Mouse (Mus musculus) lung, postnatal 4 days (tissue): ENCODE data around the gene Gdf5.
A peak's percentile ranks its signal among the peaks of the same experiment; 100 is the strongest.

Experiments used
- DNase-seq, 2 experiments: peaks; one replicate each; pipeline ENCODE4 v3.0.0; 2021

The Gdf5 gene

GRCm38 (mm10) chr2:155945124-155945523 lies at the start of gene Gdf5:
Gene Gdf5 (minus strand): TSS chr2:155945367.
- peak; percentile 46 to 69 for DNase-seq

GRCm38 (mm10) chr2:155991863-155992321 lies 46.7 kb upstream of the Gdf5 start:
- DNase-seq = peak; percentile 70 to 87

- no peak for DNase-seq
These were observed 46.0 kb upstream of the Gdf5 start for GRCm38 (mm10) chr2:155991151-155991550.

GRCm38 (mm10) chr2:155989085-155989484 lies 43.9 kb upstream of the Gdf5 start:
- DNase-seq = no peak

GRCm38 (mm10) chr2:155987131-155987530 lies 42.0 kb upstream of the Gdf5 start:
- no peak for DNase-seq

- DNase-seq = no peak
These were observed 40.6 kb upstream of the Gdf5 start for GRCm38 (mm10) chr2:155985776-155986175.

GRCm38 (mm10) chr2:155979328-155979991 lies 34.3 kb upstream of the Gdf5 start:
- peak; percentile 55 to 58 for DNase-seq

GRCm38 (mm10) chr2:155974087-155974731 lies 29.0 kb upstream of the Gdf5 start:
- no peak for DNase-seq

GRCm38 (mm10) chr2:155973348-155973747 lies 28.2 kb upstream of the Gdf5 start:
- no peak for DNase-seq

GRCm38 (mm10) chr2:155962991-155963390 lies 17.8 kb upstream of the Gdf5 start:
- peak in 1 of 2 experiments; percentile 19 for DNase-seq

- DNase-seq = no peak
These were observed 16.7 kb upstream of the Gdf5 start for GRCm38 (mm10) chr2:155961862-155962261.

- no peak for DNase-seq
These were observed 14.8 kb upstream of the Gdf5 start for GRCm38 (mm10) chr2:155959981-155960380.

GRCm38 (mm10) chr2:155956134-155957059 lies 11.2 kb upstream of the Gdf5 start, which contains the start of gene Cep250:
Gene Cep250 (plus strand): TSS chr2:155956458.
- peak; percentile 93 to 95 for DNase-seq

GRCm38 (mm10) chr2:155952006-155952405 lies 6.8 kb upstream of the Gdf5 start:
- DNase-seq = peak; percentile 54 to 71

- no peak for DNase-seq
These were observed 4.2 kb upstream of the Gdf5 start for GRCm38 (mm10) chr2:155949362-155949761.

- DNase-seq = no peak
These were observed 2.3 kb upstream of the Gdf5 start for GRCm38 (mm10) chr2:155947390-155948002.

- no peak for DNase-seq
These were observed 1.3 kb upstream of the Gdf5 start for GRCm38 (mm10) chr2:155946499-155946898.

GRCm38 (mm10) chr2:155946069-155946468 lies 902 bp upstream of the Gdf5 start:
- peak; percentile 74 to 81 for DNase-seq

GRCm38 (mm10) chr2:155945580-155945979 lies 413 bp upstream of the Gdf5 start:
- no peak for DNase-seq

GRCm38 (mm10) chr2:155944685-155945084 lies 482 bp downstream of the Gdf5 start:
- DNase-seq = no peak

- DNase-seq = no peak
These were observed 1.7 kb downstream of the Gdf5 start for GRCm38 (mm10) chr2:155943463-155943862.

- peak; percentile 69 to 90 for DNase-seq
These were observed 3.3 kb downstream of the Gdf5 start for GRCm38 (mm10) chr2:155941697-155942442.
